Mouse (Mus musculus): ENCODE results near the gene Tex2.

DNA sequence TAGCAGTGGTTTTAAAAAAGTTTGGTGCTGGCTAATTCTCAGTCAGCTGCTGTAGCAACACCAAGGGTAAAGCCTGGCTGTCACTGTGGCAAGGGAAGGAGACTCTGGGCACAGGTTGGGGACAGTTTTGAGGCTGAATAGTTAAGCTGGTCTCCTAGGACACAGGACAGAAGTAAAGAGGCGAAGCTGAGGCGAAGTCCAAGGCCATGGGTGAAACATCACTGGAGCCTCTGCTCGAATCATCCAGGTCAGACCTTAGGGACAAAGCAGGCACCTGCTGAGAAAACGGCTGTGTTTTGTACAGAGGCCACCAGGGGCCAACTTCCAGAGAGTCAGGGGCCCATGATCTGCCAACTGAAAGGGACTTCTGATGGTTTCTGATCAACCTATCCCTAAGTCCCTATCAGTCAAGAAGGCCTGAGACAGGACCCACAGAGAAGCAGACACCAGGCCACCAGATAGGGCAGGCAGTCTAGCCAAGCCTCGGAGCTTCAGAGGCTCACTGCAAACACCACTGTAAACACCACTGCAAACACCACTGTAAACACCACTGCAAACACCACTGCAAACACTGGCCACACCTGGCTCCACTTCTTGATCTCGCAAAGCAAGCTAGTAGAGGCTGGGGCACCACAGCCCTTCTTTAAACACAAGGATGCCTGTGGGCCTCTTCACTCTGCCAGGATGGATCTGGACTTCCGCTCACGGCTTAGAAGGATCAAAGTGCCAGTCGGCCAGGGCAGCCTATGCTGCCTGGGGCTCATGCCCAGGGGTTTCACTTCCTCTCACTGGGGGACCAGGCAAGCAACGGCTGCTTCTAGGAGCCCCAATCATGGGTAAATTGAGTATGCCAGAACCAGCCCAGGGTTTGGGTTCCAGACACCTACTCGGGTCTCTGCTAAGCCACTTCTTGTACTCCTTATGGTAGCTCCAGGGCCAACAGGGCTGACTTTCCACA lies 41.9 kb downstream of the Tex2 start:
- no peak for TF ChIP-seq CTCF (IDR thresholded peaks at IDR 0.05; ENCODE audit: insufficient read depth, low read length)
- no peak for TF ChIP-seq POLR2A (IDR thresholded peaks at IDR 0.05; ENCODE audit: borderline replicate concordance, extremely low read depth, low read depth, low read length)

Data from lung, adult 2 months (tissue).